Mouse (Mus musculus) hindbrain, embryonic 16.5 days (tissue): ENCODE measurements around the gene Dnajb12. TPM values are rescaled to one million over a fixed set of nuclear protein-coding genes. Genes with fewer than 3 reads are reported as not detected.
A peak's percentile ranks its signal among the peaks of the same experiment; 100 is the strongest.

Source experiments
- ATAC-seq: fragments of 200-750 bp; cut with Nextera tagmentation; 2 replicates; pipeline ENCODE4 v1.8.0; 2017; ENCODE audit warnings: moderate TSS enrichment, moderate library complexity
- H3K27ac ChIP-seq: fragments of 300-500 bp; sonication (generic); 2 replicates; pipeline ENCODE4 v1.5.1; 2014; ENCODE audit warnings: low read depth, mild to moderate bottlenecking, control low read depth, low read length, moderate library complexity
- H3K27me3 ChIP-seq: fragments of 300-500 bp; sonication (generic); replicated peaks from 2 replicates; pipeline ENCODE4 v1.6.1; 2014; ENCODE audit warnings: low read length; ENCODE audit not compliant: control insufficient read depth, insufficient read depth
- H3K36me3 ChIP-seq: fragments of 300-500 bp; sonication (generic); 2 replicates; pipeline ENCODE4 v1.6.1; 2014; ENCODE audit warnings: mild to moderate bottlenecking, low read length, moderate library complexity, mixed read lengths; ENCODE audit not compliant: control insufficient read depth, insufficient read depth
- H3K4me1 ChIP-seq: fragments of 300-500 bp; sonication (generic); 2 replicates; pipeline ENCODE4 v1.6.1; 2014; ENCODE audit warnings: low read depth, low read length; ENCODE audit not compliant: control insufficient read depth, insufficient read depth
- H3K4me2 ChIP-seq: fragments of 300-500 bp; sonication (generic); 2 replicates; pipeline ENCODE4 v1.6.1; 2014; ENCODE audit warnings: mild to moderate bottlenecking, low read length, control low read depth, moderate library complexity
- H3K4me3 ChIP-seq: fragments of 300-500 bp; sonication (generic); 2 replicates; pipeline ENCODE4 v1.5.1; 2014; ENCODE audit warnings: mild to moderate bottlenecking, low read length, control low read depth, moderate library complexity
- H3K9ac ChIP-seq: fragments of 300-500 bp; sonication (generic); 2 replicates; pipeline ENCODE4 v1.6.1; 2014; ENCODE audit warnings: low read depth, mild to moderate bottlenecking, control low read depth, low read length, moderate library complexity
- H3K9me3 ChIP-seq: fragments of 300-500 bp; sonication (generic); 2 replicates; pipeline ENCODE4 v1.6.1; 2014; ENCODE audit warnings: mild to moderate bottlenecking, low read length, moderate library complexity; ENCODE audit not compliant: control insufficient read depth
- WGBS: fragments of 180-500 bp; shearing (Covaris S2); extraction: QIAGEN DNeasy Blood & Tissue Kit; methylation state at CpG from one replicate; pipeline ENCODE4 v1.1.7; 2014; 5-methylcytosine and 5-hydroxymethylcytosine counted together
- polyA plus RNA-seq: library from polyadenylated mRNA; unstranded; fragments of >200 nt; fragmentation: Nextera tagmentation; extraction: Ambion mirVana; gene quantifications from 2 replicates; pipeline ENCODE4 v1.2.1, GENCODE M21; 2015

Dnajb12 gene
- polyA plus RNA-seq, 1 experiment from 2014 or later: 20.6 TPM

DNA sequence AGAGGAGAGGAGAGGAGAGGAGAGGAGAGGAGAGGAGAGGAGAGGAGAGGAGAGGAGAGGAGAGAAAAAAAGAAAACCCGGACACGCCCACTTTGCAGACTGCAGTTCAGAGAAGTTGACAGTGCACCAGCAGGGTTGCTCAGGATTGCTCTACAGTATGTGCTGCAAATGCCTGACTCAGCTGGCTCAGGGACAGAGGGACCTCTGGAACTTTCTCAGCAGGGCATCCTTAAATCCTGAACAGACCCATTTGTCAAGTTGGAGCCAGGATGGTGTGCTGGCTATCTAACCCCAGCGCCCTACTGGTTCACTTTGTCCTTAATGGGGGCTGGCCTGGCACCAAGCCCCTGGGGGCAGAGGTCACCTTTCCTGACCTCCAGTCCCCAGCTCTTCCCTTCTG lies 54.7 kb downstream of the Dnajb12 start:
- no peak overlapping the region for H3K27ac ChIP-seq
- H3K4me2 ChIP-seq: no peak overlapping the region
- H3K36me3 ChIP-seq: no peaks in the 10 kb centered on the region
- 33% methylated on average over 3 of the region's 3 CpGs for WGBS
- no peak overlapping the region for H3K9ac ChIP-seq
- H3K4me3 ChIP-seq: no peak overlapping the region
- ATAC-seq: no peak
- H3K4me1 ChIP-seq: peaks cover 6% of the 10 kb centered on the region
- H3K27me3 ChIP-seq: no peaks in the 10 kb centered on the region
- H3K9me3 ChIP-seq: no peaks in the 10 kb centered on the region

DNA sequence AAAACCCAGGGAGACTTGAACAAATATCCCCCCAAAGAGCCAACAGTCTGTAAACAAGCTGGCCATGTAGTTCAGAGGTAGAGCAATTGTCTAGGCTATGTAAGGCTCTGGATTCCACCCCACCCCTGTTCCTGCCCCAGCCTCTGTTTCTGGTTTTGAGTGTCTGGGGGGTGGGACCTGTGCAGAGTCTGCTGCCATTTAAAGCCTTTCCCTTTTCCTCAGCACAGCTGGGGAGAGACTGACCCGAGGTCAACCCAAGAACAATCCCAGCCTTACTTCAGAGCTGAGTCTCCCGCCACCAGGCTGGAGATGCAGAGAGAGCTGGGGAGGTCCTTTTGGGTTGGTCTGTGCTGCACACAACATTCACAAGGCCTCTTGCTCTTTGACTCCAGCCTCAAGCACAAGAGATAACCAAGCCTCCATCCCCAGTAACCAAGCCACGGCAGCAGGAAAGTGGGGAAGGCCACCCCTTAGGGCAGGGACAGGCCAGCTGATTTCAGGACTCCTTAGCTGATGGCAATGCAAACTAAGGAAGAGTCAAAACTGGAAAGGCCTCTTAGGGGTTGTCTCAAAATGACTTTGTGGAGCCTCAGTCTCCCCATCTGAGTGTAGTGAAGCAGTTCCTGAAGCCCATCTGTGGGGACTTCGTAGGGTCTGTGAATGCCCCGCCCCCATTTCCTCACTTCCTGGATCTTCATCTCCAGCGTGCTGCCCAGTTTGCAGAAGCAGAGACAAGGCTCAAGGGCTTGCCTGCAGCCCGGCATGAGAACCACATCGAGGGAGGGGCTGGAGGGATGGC lies 56.9 kb downstream of the Dnajb12 start:
- H3K27ac ChIP-seq: no peak overlapping the region
- H3K9ac ChIP-seq: no peak overlapping the region
- 46% methylated on average over 8 of the region's 8 CpGs for WGBS
- H3K4me1 ChIP-seq: no peaks in the 10 kb centered on the region
- no peaks in the 10 kb centered on the region for H3K27me3 ChIP-seq
- no peak for ATAC-seq
- H3K4me2 ChIP-seq: no peak overlapping the region
- no peaks in the 10 kb centered on the region for H3K36me3 ChIP-seq
- no peaks in the 10 kb centered on the region for H3K9me3 ChIP-seq
- no peak overlapping the region for H3K4me3 ChIP-seq

- Histone ChIP-seq H3K9ac (no peak overlapping the region), H3K36me3 (no peaks in the 10 kb centered on the region), H3K4me3 (no peak overlapping the region), H3K27me3 (no peaks in the 10 kb centered on the region), H3K4me2 (no peak overlapping the region), H3K4me1 (peaks cover 17% of the 10 kb centered on the region), H3K27ac (no peak overlapping the region), H3K9me3 (no peaks in the 10 kb centered on the region)
- no peak for ATAC-seq
- 84% methylated on average over 5 of the region's 5 CpGs for WGBS
Observed at GRCm38 (mm10) chr10:59938662-59939061, 59.3 kb downstream of the Dnajb12 start.

DNA sequence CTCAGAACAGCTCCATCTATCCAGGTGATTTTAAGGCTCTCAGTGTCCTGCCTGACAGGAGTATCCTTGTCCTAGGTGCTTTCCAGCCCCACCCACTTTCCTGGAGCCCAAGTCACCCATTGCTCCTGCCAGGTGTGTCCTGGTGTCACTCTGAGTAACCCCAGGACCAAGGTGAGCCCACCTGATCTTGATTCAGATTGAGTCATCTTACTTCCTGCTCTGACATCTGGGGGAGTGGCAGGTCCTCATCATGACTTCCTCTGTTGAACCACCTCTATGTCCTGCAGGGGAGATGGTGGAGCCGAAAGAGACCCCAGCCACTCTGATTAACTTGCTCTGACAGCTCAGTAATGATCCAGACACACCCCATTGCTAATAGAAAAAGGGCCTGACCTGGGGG lies 59.7 kb downstream of the Dnajb12 start:
- Histone ChIP-seq H3K9me3 (no peaks in the 10 kb centered on the region), H3K9ac (no peak overlapping the region), H3K4me2 (no peak overlapping the region), H3K27me3 (no peaks in the 10 kb centered on the region), H3K4me1 (peaks cover 18% of the 10 kb centered on the region), H3K27ac (no peak overlapping the region), H3K4me3 (no peak overlapping the region), H3K36me3 (no peaks in the 10 kb centered on the region)
- ATAC-seq: no peak
- WGBS: 64% methylated on average over 1 of the region's 1 CpGs

DNA sequence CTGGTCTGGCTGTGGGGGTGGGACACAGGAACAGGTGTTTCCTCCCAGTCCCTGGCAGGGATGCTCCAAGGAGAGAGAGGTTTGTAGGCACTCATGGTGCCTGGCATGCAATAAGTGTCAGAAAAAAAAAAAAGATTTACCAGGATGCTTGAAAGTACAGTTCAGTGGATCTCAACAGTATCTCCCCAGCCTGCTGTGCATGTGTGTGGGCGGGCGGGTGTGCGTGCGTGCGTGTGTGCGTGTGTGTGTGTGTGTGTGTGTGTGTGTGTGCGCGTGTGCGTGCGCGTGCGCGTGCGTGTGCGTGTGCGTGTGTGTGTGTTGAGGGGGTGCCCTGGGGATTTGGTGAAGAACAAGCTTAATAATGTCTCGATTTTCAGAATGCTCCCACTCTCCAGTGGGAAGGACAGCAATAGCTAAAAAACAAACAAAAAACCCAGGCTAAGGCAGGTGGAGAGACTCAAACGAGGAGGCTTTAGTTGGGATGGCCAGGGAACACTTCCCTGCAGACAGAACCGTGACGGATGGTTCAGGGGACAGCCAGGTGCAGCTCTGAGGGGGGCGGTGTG lies 63.0 kb downstream of the Dnajb12 start:
- WGBS: 53% methylated on average over 21 of the region's 21 CpGs
- peak overlapping the region; percentile 52 for H3K4me2 ChIP-seq
- H3K9ac ChIP-seq: peak overlapping the region; percentile 59
- peaks cover 18% of the 10 kb centered on the region for H3K4me1 ChIP-seq
- peak overlapping the region; percentile 80 for H3K27ac ChIP-seq
- H3K27me3 ChIP-seq: no peaks in the 10 kb centered on the region
- ATAC-seq: peak; percentile 52
- no peaks in the 10 kb centered on the region for H3K9me3 ChIP-seq
- H3K4me3 ChIP-seq: peak overlapping the region; percentile 28
- H3K36me3 ChIP-seq: no peaks in the 10 kb centered on the region

GRCm38 (mm10) chr10:59942847-59943420 lies 63.6 kb downstream of the Dnajb12 start:
- peak overlapping the region; percentile 80 for H3K27ac ChIP-seq

GRCm38 (mm10) chr10:59943421-59943989 lies 64.1 kb downstream of the Dnajb12 start:
- ATAC-seq: peak; percentile 47
- Histone ChIP-seq H3K9me3 (no peaks in the 10 kb centered on the region), H3K4me2 (peak overlapping the region; percentile 52), H3K4me3 (peak overlapping the region; percentile 28), H3K4me1 (peaks cover 18% of the 10 kb centered on the region), H3K27ac (peak overlapping the region; percentile 80), H3K36me3 (no peaks in the 10 kb centered on the region), H3K27me3 (no peaks in the 10 kb centered on the region), H3K9ac (peak overlapping the region; percentile 59)
- 32% methylated on average over 13 of the region's 13 CpGs for WGBS

More at GRCm38 (mm10) chr10:59942847-59943420, 63.6 kb downstream of the Dnajb12 start:
- Histone ChIP-seq H3K9me3 (no peaks in the 10 kb centered on the region), H3K4me1 (peaks cover 18% of the 10 kb centered on the region), H3K4me2 (peak overlapping the region; percentile 52), H3K36me3 (no peaks in the 10 kb centered on the region), H3K27me3 (no peaks in the 10 kb centered on the region), H3K4me3 (peak overlapping the region; percentile 28), H3K9ac (peak overlapping the region; percentile 59)
- ATAC-seq: peak; percentile 78
- 2% methylated on average over 16 of the region's 16 CpGs for WGBS

DNA sequence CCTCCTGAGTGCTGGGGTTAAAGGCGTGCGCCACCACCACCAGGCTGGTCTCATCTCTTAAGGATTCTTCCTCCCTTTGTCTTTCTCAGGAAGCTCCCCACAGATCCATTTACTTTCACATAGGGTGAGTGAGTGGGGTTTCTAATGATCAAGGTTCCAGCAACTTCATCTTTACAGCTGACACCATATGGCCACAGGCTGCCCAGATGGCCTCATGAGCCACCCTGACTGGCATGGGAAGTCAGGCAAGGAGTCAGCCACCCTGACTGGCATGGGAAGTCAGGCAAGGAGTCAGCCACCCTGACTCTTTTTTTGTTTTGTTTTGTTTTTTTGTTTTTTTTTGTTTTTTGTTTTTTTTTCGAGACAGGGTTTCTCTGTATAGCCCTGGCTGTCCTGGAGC lies 66.1 kb downstream of the Dnajb12 start:
- no peak for ATAC-seq
- H3K9ac ChIP-seq: no peak overlapping the region
- no peaks in the 10 kb centered on the region for H3K27me3 ChIP-seq
- no peak overlapping the region for H3K4me3 ChIP-seq
- peaks cover 29% of the 10 kb centered on the region for H3K4me1 ChIP-seq
- H3K36me3 ChIP-seq: no peaks in the 10 kb centered on the region
- no peaks in the 10 kb centered on the region for H3K9me3 ChIP-seq
- H3K27ac ChIP-seq: no peak overlapping the region
- H3K4me2 ChIP-seq: no peak overlapping the region
- 85% methylated on average over 3 of the region's 3 CpGs for WGBS

DNA sequence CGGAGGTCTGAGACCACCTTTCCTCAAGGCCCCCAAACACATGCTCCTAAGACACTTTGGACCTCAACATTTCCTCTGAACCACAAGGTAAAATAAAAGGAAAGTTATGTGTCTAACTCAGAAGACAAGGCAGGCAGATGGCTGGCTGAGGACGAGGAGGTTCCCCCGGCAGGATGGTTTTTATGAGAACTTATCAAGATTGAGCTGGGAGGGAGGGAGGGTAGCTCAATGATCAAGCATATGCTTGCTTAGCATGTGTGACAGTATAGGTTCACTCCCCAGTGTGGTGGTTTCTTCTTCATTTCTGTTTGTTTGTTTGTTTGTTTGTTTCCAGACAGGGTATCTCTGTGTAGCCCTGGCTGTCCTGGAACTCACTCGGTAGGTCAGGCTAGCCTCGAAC lies 67.0 kb downstream of the Dnajb12 start:
- Histone ChIP-seq H3K9ac (no peak overlapping the region), H3K27ac (no peak overlapping the region), H3K36me3 (no peaks in the 10 kb centered on the region), H3K27me3 (no peaks in the 10 kb centered on the region), H3K4me3 (no peak overlapping the region), H3K4me2 (no peak overlapping the region), H3K9me3 (no peaks in the 10 kb centered on the region), H3K4me1 (peaks cover 29% of the 10 kb centered on the region)
- no peak for ATAC-seq
- 85% methylated on average over 5 of the region's 5 CpGs for WGBS
